Mouse (Mus musculus) right cerebral cortex, postnatal 25 days (tissue): ENCODE measurements around the gene Ptprg.

ENCODE experiments used
- DNase-seq: peaks from one replicate; pipeline ENCODE4 v3.0.0; 2022

Ptprg gene

GRCm38 (mm10) chr14:12069707-12070106 is 516.4 kb downstream of the Ptprg start:
- DNase-seq = no peak

GRCm38 (mm10) chr14:12070361-12070760 is 517.0 kb downstream of the Ptprg start:
- no peak for DNase-seq

GRCm38 (mm10) chr14:12070856-12071465 is 517.6 kb downstream of the Ptprg start:
- no peak for DNase-seq

GRCm38 (mm10) chr14:12072026-12072861 is 518.9 kb downstream of the Ptprg start:
- DNase-seq = no peak

- no peak for DNase-seq
These were observed 520.2 kb downstream of the Ptprg start for GRCm38 (mm10) chr14:12073408-12074107.

GRCm38 (mm10) chr14:12077193-12077592 is 523.9 kb downstream of the Ptprg start:
- no peak for DNase-seq

- no peak for DNase-seq
These were observed 525.9 kb downstream of the Ptprg start for GRCm38 (mm10) chr14:12079250-12079649.

GRCm38 (mm10) chr14:12079833-12080401 is 526.6 kb downstream of the Ptprg start:
- DNase-seq = no peak

- DNase-seq = no peak
These were observed 529.0 kb downstream of the Ptprg start for GRCm38 (mm10) chr14:12082131-12082921.

- no peak for DNase-seq
These were observed 530.7 kb downstream of the Ptprg start for GRCm38 (mm10) chr14:12084076-12084475.

- no peak for DNase-seq
These were observed 531.7 kb downstream of the Ptprg start for GRCm38 (mm10) chr14:12085078-12085477.

- DNase-seq = no peak
These were observed 532.8 kb downstream of the Ptprg start for GRCm38 (mm10) chr14:12086167-12086566.

GRCm38 (mm10) chr14:12089954-12090353 is 536.6 kb downstream of the Ptprg start:
- DNase-seq = no peak

- DNase-seq = no peak
These were observed 538.4 kb downstream of the Ptprg start for GRCm38 (mm10) chr14:12091730-12092129.

- no peak for DNase-seq
These were observed 546.3 kb downstream of the Ptprg start for GRCm38 (mm10) chr14:12099390-12100333.

- DNase-seq = no peak
These were observed 549.3 kb downstream of the Ptprg start for GRCm38 (mm10) chr14:12102389-12103325.

- no peak for DNase-seq
These were observed 551.2 kb downstream of the Ptprg start for GRCm38 (mm10) chr14:12104297-12105155.

- no peak for DNase-seq
These were observed 551.8 kb downstream of the Ptprg start for GRCm38 (mm10) chr14:12105156-12105430.

- no peak for DNase-seq
These were observed 552.3 kb downstream of the Ptprg start for GRCm38 (mm10) chr14:12105593-12105992.
